ENCODE assay signal across 8 mouse cellular contexts in the genomic region with DNA sequence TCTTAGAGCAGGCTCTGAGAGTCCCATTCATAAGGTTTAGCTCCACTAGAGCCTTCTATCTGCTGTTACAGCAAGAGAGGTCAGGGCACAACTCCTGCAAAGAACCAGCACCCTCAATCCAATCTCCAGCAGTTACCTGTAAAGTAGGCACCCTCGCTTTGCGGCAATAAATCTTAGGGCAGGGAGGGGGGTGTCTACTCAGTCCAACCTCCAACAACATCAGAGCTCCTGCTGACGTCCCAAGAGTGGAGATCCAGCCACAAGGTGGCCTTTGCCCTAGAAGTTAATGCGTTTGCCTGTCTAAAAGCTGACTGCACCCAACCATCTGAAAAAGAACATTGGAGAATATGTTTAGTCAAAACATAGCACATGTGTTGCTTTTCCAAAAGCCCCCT. TPM values are rescaled to one million over a fixed set of nuclear protein-coding genes. Genes with fewer than 3 reads are reported as not detected.
DNase-seq lines count a peak whose midpoint lies in the region; ATAC-seq lines count a peak whose summit lies in the region.

No protein-coding gene starts in this region.

- peak; percentile 21 for DNase-seq in kidney, postnatal 14 days
- DNase-seq in kidney, adult 9 months = no peak
- peak; percentile 83 for DNase-seq in T-cell, adult 2 months (ENCODE audit: low spot score)
- DNase-seq in embryo, embryonic 11 days = no peak
- DNase-seq in embryo, embryonic 9.5 days (ENCODE audit: extremely low spot score) = no peak
- DNase-seq in adrenal gland, postnatal 25 days = no peak

- ATAC-seq in forebrain, embryonic 16.5 days = no peak
- no peak for ATAC-seq in midbrain, embryonic 13.5 days

- H3K4me3 ChIP-seq in forebrain, embryonic 16.5 days (replicated peaks; ENCODE audit: low read length) = peak overlapping the region; percentile 69
- peak overlapping the region; percentile 65 for H3K4me3 ChIP-seq in midbrain, embryonic 13.5 days (replicated peaks)

- 63% methylated on average over 4 of the region's 4 CpGs for WGBS in forebrain, embryonic 16.5 days
- WGBS in midbrain, embryonic 13.5 days = 55% methylated on average over 4 of the region's 4 CpGs

- peaks cover 17% of the 10 kb centered on the region for H3K4me1 ChIP-seq in forebrain, embryonic 16.5 days (replicated peaks; ENCODE audit: control insufficient read depth, insufficient read depth, low read length)
- peaks cover 42% of the 10 kb centered on the region for H3K4me1 ChIP-seq in midbrain, embryonic 13.5 days (replicated peaks)

- peak overlapping the region; percentile 86 for H3K27ac ChIP-seq in forebrain, embryonic 16.5 days (ENCODE audit: low read length)
- H3K27ac ChIP-seq in midbrain, embryonic 13.5 days = peak overlapping the region; percentile 88

- peak overlapping the region; percentile 24; the same call in 1 of the 2 replicates for H3K9ac ChIP-seq in forebrain, embryonic 16.5 days (replicated peaks; ENCODE audit: low read depth, low read length)
- H3K9ac ChIP-seq in midbrain, embryonic 13.5 days (replicated peaks) = peak overlapping the region; percentile 81

- H3K27me3 ChIP-seq in forebrain, embryonic 16.5 days (replicated peaks; ENCODE audit: control insufficient read depth, insufficient read depth, low read length) = no peaks in the 10 kb centered on the region
- H3K27me3 ChIP-seq in midbrain, embryonic 13.5 days = 0 out of 2 replicates have a peak, but pooled peaks cover 4% of the 10 kb centered on the region

- H3K9me3 ChIP-seq in forebrain, embryonic 16.5 days (ENCODE audit: control insufficient read depth, low read length) = no peaks in the 10 kb centered on the region
- H3K9me3 ChIP-seq in midbrain, embryonic 13.5 days = no peaks in the 10 kb centered on the region

- no peaks in the 10 kb centered on the region for H3K36me3 ChIP-seq in forebrain, embryonic 16.5 days (ENCODE audit: control insufficient read depth, insufficient read depth)
- no peaks in the 10 kb centered on the region for H3K36me3 ChIP-seq in midbrain, embryonic 13.5 days

- H3K4me2 ChIP-seq in forebrain, embryonic 16.5 days (ENCODE audit: low read length) = peak overlapping the region; percentile 84
- H3K4me2 ChIP-seq in midbrain, embryonic 13.5 days (replicated peaks) = peak overlapping the region; percentile 85

RNA-seq across cellular contexts. Expression of a gene that starts 58.2 kb away (rescaled TPM):
- polyA plus RNA-seq in forebrain, embryonic 16.5 days (2015; fragmentation: Nextera tagmentation; extraction: Ambion mirVana) = 23.4 and 33.8 TPM in 2 replicates
- polyA plus RNA-seq in midbrain, embryonic 13.5 days (2015; fragmentation: Nextera tagmentation; extraction: Ambion mirVana) = 22.3 and 29.1 TPM in 2 replicates
- 1.9 and 2.5 TPM in 2 replicates for total RNA-seq in adrenal gland, postnatal 25 days (2021)

Comparison
In these comparisons a context has a peak if more than half of its experiments do, and no peak if none do; other contexts are left out.
1. DNase-seq: peak in kidney, postnatal 14 days (single experiment) and T-cell, adult 2 months (single experiment); none in kidney, adult 9 months (single experiment), embryo, embryonic 11 days (single experiment), embryo, embryonic 9.5 days (single experiment) and adrenal gland, postnatal 25 days (single experiment).